Mouse (Mus musculus): Measurements from ENCODE around the gene Ipmk. TPM values are rescaled to one million over a fixed set of nuclear protein-coding genes. Genes with fewer than 3 reads are reported as not detected.

The Ipmk gene
- polyA plus RNA-seq, 1 experiment from 2014 or later = 8.7 TPM

- Histone ChIP-seq H3K9me3 (ENCODE audit: control insufficient read depth, low read length) (no peaks in the 10 kb centered on the region), H3K4me2 (ENCODE audit: low read length) (peak overlapping the region; percentile 86), H3K27ac (replicated peaks in 1 of 2; ENCODE audit: control insufficient read depth in 1 of 2, insufficient read depth in 1 of 2, low read depth in 2 of 2, low read length in 2 of 2) (peak overlapping the region; percentile 59 to 76; a peak in 2 of 4 replicates), H3K4me3 (ENCODE audit: control insufficient read depth in 1 of 2, insufficient read depth in 1 of 2, low read depth in 1 of 2, low read length in 2 of 2) (peak overlapping the region; percentile 65 to 89), H3K4me1 (ENCODE audit: control insufficient read depth in 2 of 2, insufficient read depth in 2 of 2, low read length in 2 of 2) (peaks cover 2 to 26% of the 10 kb centered on the region in 2 experiments; a peak in 3 of 4 replicates), H3K36me3 (ENCODE audit: control insufficient read depth, insufficient read depth, low read length) (no peaks in the 10 kb centered on the region; the same call in 1 of the 2 replicates), H3K9ac (ENCODE audit: low read length) (peak overlapping the region; percentile 85), H3K27me3 (ENCODE audit: control insufficient read depth, insufficient read depth, low read length) (no peaks in the 10 kb centered on the region)
- 11% methylated on average over 13 of the region's 13 CpGs for WGBS
- no peak for ATAC-seq (ENCODE audit: insufficient number of reproducible peaks, insufficient read depth, low FRiP score, low read depth)
These were observed 648 bp upstream of the Ipmk start for GRCm38 (mm10) chr10:71346722-71347508.

- Histone ChIP-seq H3K9me3 (ENCODE audit: control insufficient read depth, low read length) (no peaks in the 10 kb centered on the region), H3K27me3 (ENCODE audit: control insufficient read depth, insufficient read depth, low read length) (no peaks in the 10 kb centered on the region), H3K4me3 (ENCODE audit: control insufficient read depth in 1 of 2, insufficient read depth in 1 of 2, low read depth in 1 of 2, low read length in 2 of 2) (peak overlapping the region; percentile 65 to 89), H3K4me2 (ENCODE audit: low read length) (peak overlapping the region; percentile 86), H3K9ac (ENCODE audit: low read length) (peak overlapping the region; percentile 85), H3K36me3 (ENCODE audit: control insufficient read depth, insufficient read depth, low read length) (no peaks in the 10 kb centered on the region; the same call in 1 of the 2 replicates), H3K27ac (replicated peaks in 1 of 2; ENCODE audit: control insufficient read depth in 1 of 2, insufficient read depth in 1 of 2, low read depth in 2 of 2, low read length in 2 of 2) (peak overlapping the region; percentile 53 to 76), H3K4me1 (ENCODE audit: control insufficient read depth in 2 of 2, insufficient read depth in 2 of 2, low read length in 2 of 2) (peaks cover 2 to 25% of the 10 kb centered on the region in 2 experiments; a peak in 3 of 4 replicates)
- WGBS = under 1% methylated on average over 47 of the region's 48 CpGs
- peak; percentile 71 for ATAC-seq (ENCODE audit: insufficient number of reproducible peaks, insufficient read depth, low FRiP score, low read depth)
These were observed 537 bp downstream of the Ipmk start for GRCm38 (mm10) chr10:71347964-71348636.

DNA sequence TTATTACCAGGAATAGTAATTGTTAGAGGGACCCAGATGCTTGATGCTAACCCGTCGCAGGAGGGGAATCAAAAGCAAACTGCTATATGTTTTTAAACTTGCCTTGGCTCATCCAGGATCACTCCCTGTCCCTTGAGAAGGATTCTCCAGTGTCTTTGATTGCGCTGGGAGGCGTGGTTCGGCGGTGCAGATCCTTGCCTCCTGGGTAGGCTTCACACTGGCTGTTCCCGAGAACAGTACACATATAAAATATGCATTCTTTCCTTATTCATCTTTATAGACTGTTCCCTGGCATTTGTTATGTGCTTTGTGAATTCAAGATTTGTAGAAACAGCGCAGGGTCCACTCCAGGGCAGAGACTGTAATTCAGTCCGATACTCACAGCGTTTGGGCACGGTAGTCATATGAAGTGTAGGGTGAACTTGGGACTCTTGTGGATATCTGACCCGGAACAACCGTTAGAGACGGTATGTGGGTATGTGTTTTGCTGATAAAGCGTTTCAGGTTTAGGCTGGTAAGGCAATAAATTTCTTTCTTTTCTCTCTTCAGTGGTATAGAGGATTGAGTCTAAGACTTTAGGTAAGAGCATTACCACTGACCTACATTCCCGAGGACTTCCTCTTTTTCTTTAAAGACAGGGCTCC is 1.2 kb downstream of the Ipmk start:
- ATAC-seq (ENCODE audit: insufficient number of reproducible peaks, insufficient read depth, low FRiP score, low read depth) = no peak
- Histone ChIP-seq H3K9me3 (ENCODE audit: control insufficient read depth, low read length) (no peaks in the 10 kb centered on the region), H3K27me3 (ENCODE audit: control insufficient read depth, insufficient read depth, low read length) (no peaks in the 10 kb centered on the region), H3K36me3 (ENCODE audit: control insufficient read depth, insufficient read depth, low read length) (no peaks in the 10 kb centered on the region; the same call in 1 of the 2 replicates), H3K4me3 (ENCODE audit: control insufficient read depth in 1 of 2, insufficient read depth in 1 of 2, low read depth in 1 of 2, low read length in 2 of 2) (peak overlapping the region; percentile 65 to 89), H3K9ac (ENCODE audit: low read length) (peak overlapping the region; percentile 85), H3K4me1 (ENCODE audit: control insufficient read depth in 2 of 2, insufficient read depth in 2 of 2, low read length in 2 of 2) (peaks cover 1 to 22% of the 10 kb centered on the region in 2 experiments; a peak in 3 of 4 replicates), H3K27ac (replicated peaks in 1 of 2; ENCODE audit: control insufficient read depth in 1 of 2, insufficient read depth in 1 of 2, low read depth in 2 of 2, low read length in 2 of 2) (peak overlapping the region in 1 of 2 experiments; percentile 76; a peak in 1 of 4 replicates), H3K4me2 (ENCODE audit: low read length) (peak overlapping the region; percentile 86)
- 26% methylated on average over 16 of the region's 16 CpGs for WGBS

GRCm38 (mm10) chr10:71349290-71349689 is 1.7 kb downstream of the Ipmk start:
- no peaks in the 10 kb centered on the region for H3K9me3 ChIP-seq (ENCODE audit: control insufficient read depth, low read length)
- H3K27me3 ChIP-seq (ENCODE audit: control insufficient read depth, insufficient read depth, low read length) = no peaks in the 10 kb centered on the region
- WGBS = 67% methylated on average over 1 of the region's 1 CpGs
- H3K27ac ChIP-seq (replicated peaks in 1 of 2; ENCODE audit: control insufficient read depth in 1 of 2, insufficient read depth in 1 of 2, low read depth in 2 of 2, low read length in 2 of 2) = no peak overlapping the region
- H3K36me3 ChIP-seq (ENCODE audit: control insufficient read depth, insufficient read depth, low read length) = no peaks in the 10 kb centered on the region; the same call in 1 of the 2 replicates
- peak overlapping the region; percentile 86 for H3K4me2 ChIP-seq (ENCODE audit: low read length)
- peaks cover 0 to 17% of the 10 kb centered on the region in 2 experiments; a peak in 3 of 4 replicates for H3K4me1 ChIP-seq (ENCODE audit: control insufficient read depth in 2 of 2, insufficient read depth in 2 of 2, low read length in 2 of 2)
- H3K4me3 ChIP-seq (ENCODE audit: control insufficient read depth in 1 of 2, insufficient read depth in 1 of 2, low read depth in 1 of 2, low read length in 2 of 2) = peak overlapping the region in 1 of 2 experiments; percentile 65; a peak in 1 of 4 replicates
- H3K9ac ChIP-seq (ENCODE audit: low read length) = no peak overlapping the region
- ATAC-seq (ENCODE audit: insufficient number of reproducible peaks, insufficient read depth, low FRiP score, low read depth) = no peak

- H3K27ac ChIP-seq (replicated peaks in 1 of 2; ENCODE audit: control insufficient read depth in 1 of 2, insufficient read depth in 1 of 2, low read depth in 2 of 2, low read length in 2 of 2) = no peak overlapping the region
- H3K27me3 ChIP-seq (ENCODE audit: control insufficient read depth, insufficient read depth, low read length) = no peaks in the 10 kb centered on the region
- no peak for ATAC-seq (ENCODE audit: insufficient number of reproducible peaks, insufficient read depth, low FRiP score, low read depth)
- no peaks in the 10 kb centered on the region for H3K9me3 ChIP-seq (ENCODE audit: control insufficient read depth, low read length)
- H3K9ac ChIP-seq (ENCODE audit: low read length) = no peak overlapping the region
- no peaks in the 10 kb centered on the region; the same call in 1 of the 2 replicates for H3K36me3 ChIP-seq (ENCODE audit: control insufficient read depth, insufficient read depth, low read length)
- no peak overlapping the region for H3K4me2 ChIP-seq (ENCODE audit: low read length)
- H3K4me1 ChIP-seq (ENCODE audit: control insufficient read depth in 2 of 2, insufficient read depth in 2 of 2, low read length in 2 of 2) = peaks cover 0 to 12% of the 10 kb centered on the region in 2 experiments; a peak in 3 of 4 replicates
- H3K4me3 ChIP-seq (ENCODE audit: control insufficient read depth in 1 of 2, insufficient read depth in 1 of 2, low read depth in 1 of 2, low read length in 2 of 2) = no peak overlapping the region
- 94% methylated on average over 7 of the region's 7 CpGs for WGBS
These were observed 3.7 kb downstream of the Ipmk start for GRCm38 (mm10) chr10:71351301-71351700.

GRCm38 (mm10) chr10:71353850-71354249 is 6.3 kb downstream of the Ipmk start:
- peaks cover 0 to 9% of the 10 kb centered on the region in 2 experiments; a peak in 3 of 4 replicates for H3K4me1 ChIP-seq (ENCODE audit: control insufficient read depth in 2 of 2, insufficient read depth in 2 of 2, low read length in 2 of 2)
- 50% methylated on average over 9 of the region's 9 CpGs for WGBS
- H3K27ac ChIP-seq (replicated peaks in 1 of 2; ENCODE audit: control insufficient read depth in 1 of 2, insufficient read depth in 1 of 2, low read depth in 2 of 2, low read length in 2 of 2) = no peak overlapping the region
- ATAC-seq (ENCODE audit: insufficient number of reproducible peaks, insufficient read depth, low FRiP score, low read depth) = no peak
- no peaks in the 10 kb centered on the region for H3K27me3 ChIP-seq (ENCODE audit: control insufficient read depth, insufficient read depth, low read length)
- no peaks in the 10 kb centered on the region; the same call in 1 of the 2 replicates for H3K36me3 ChIP-seq (ENCODE audit: control insufficient read depth, insufficient read depth, low read length)
- no peak overlapping the region for H3K4me3 ChIP-seq (ENCODE audit: control insufficient read depth in 1 of 2, insufficient read depth in 1 of 2, low read depth in 1 of 2, low read length in 2 of 2)
- no peak overlapping the region for H3K4me2 ChIP-seq (ENCODE audit: low read length)
- no peak overlapping the region for H3K9ac ChIP-seq (ENCODE audit: low read length)
- H3K9me3 ChIP-seq (ENCODE audit: control insufficient read depth, low read length) = no peaks in the 10 kb centered on the region

DNA sequence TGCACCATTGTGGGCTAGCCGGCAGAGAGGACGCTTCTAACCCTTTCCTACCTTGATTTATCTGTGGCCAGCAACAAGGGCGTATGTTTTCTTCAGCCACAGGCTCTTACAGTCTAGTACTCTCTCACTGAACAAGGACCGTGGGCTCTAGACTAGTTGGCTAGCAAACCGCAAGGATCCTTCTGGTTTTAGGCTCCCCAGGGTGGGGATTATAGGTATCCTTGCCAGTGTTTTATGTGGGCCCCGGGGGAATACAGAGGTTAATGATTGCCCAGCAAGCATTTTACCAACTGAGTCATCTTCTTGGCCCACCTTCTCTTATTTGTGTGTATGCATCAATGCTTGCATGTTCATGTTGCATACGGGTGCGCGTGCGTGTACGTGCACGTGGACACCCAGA is 7.4 kb downstream of the Ipmk start:
- no peak for ATAC-seq (ENCODE audit: insufficient number of reproducible peaks, insufficient read depth, low FRiP score, low read depth)
- Histone ChIP-seq H3K4me1 (ENCODE audit: control insufficient read depth in 2 of 2, insufficient read depth in 2 of 2, low read length in 2 of 2) (0 out of 4 replicates have a peak, but pooled peaks cover 0 to 3% of the 10 kb centered on the region in 2 experiments), H3K36me3 (ENCODE audit: control insufficient read depth, insufficient read depth, low read length) (no peaks in the 10 kb centered on the region; the same call in 1 of the 2 replicates), H3K4me3 (ENCODE audit: control insufficient read depth in 1 of 2, insufficient read depth in 1 of 2, low read depth in 1 of 2, low read length in 2 of 2) (no peak overlapping the region), H3K9ac (ENCODE audit: low read length) (no peak overlapping the region), H3K4me2 (ENCODE audit: low read length) (no peak overlapping the region), H3K27ac (replicated peaks in 1 of 2; ENCODE audit: control insufficient read depth in 1 of 2, insufficient read depth in 1 of 2, low read depth in 2 of 2, low read length in 2 of 2) (no peak overlapping the region), H3K27me3 (ENCODE audit: control insufficient read depth, insufficient read depth, low read length) (no peaks in the 10 kb centered on the region), H3K9me3 (ENCODE audit: control insufficient read depth, low read length) (no peaks in the 10 kb centered on the region)
- 91% methylated on average over 12 of the region's 12 CpGs for WGBS

Measured in heart, embryonic 14.5 days (tissue).